Mouse (Mus musculus): ENCODE measurements around the gene Rnf212b. TPM values are rescaled to one million over a fixed set of nuclear protein-coding genes. Genes with fewer than 3 reads are reported as not detected.

Rnf212b gene
- total RNA-seq, 2 experiments from 2014 or later = 0.87 TPM; not detected in 1

- DNase-seq = peak; percentile 27
Measured at GRCm38 (mm10) chr14:54874165-54874564, 60.2 kb downstream of the Rnf212b start.

GRCm38 (mm10) chr14:54875844-54876538, 62.0 kb downstream of the Rnf212b start:
- DNase-seq = no peak

- DNase-seq = peak; percentile 95
Measured at GRCm38 (mm10) chr14:54876539-54877047, 62.7 kb downstream of the Rnf212b start.

GRCm38 (mm10) chr14:54877048-54877715, 63.2 kb downstream of the Rnf212b start, which contains the start of gene Ppp1r3e:
Gene Ppp1r3e (minus strand): TSS chr14:54877550.
- peak; percentile 86 for DNase-seq

GRCm38 (mm10) chr14:54883154-54884021, 69.4 kb downstream of the Rnf212b start, which contains the start of the genes Bcl2l2 and Gm20521:
Gene Bcl2l2 (plus strand): TSS chr14:54883377.
Gene Gm20521 (plus strand): TSS chr14:54883441.
- peak; percentile 93 for DNase-seq

GRCm38 (mm10) chr14:54884022-54884712, 70.2 kb downstream of the Rnf212b start:
- DNase-seq = peak; percentile 16

GRCm38 (mm10) chr14:54885309-54885708, 71.4 kb downstream of the Rnf212b start:
- no peak for DNase-seq

GRCm38 (mm10) chr14:54892200-54892599, 78.3 kb downstream of the Rnf212b start, which contains the start of gene Pabpn1:
Gene Pabpn1 (plus strand): TSS chr14:54892500.
- DNase-seq = no peak

- peak; percentile 96 for DNase-seq
Measured at GRCm38 (mm10) chr14:54893651-54894181, 79.8 kb downstream of the Rnf212b start.

GRCm38 (mm10) chr14:54894296-54895151, 80.6 kb downstream of the Rnf212b start:
- peak; percentile 77 for DNase-seq

- peak; percentile 27 for DNase-seq
Measured at GRCm38 (mm10) chr14:54897445-54897844, 83.5 kb downstream of the Rnf212b start.

- peak; percentile 76 for DNase-seq
Measured at GRCm38 (mm10) chr14:54900383-54900782, 86.4 kb downstream of the Rnf212b start.

- no peak for DNase-seq
Measured at GRCm38 (mm10) chr14:54903641-54904040, 89.7 kb downstream of the Rnf212b start.

Other genes starting within 250 kb of the Rnf212b start
- gene Ajuba, start 236.6 kb upstream of the Rnf212b start, total RNA-seq (2021) = 10 to 100 TPM; 18.9 to 20.7 TPM
- 1 to 10 TPM; 4.9 to 6.9 TPM for gene 4931414P19Rik, start 208.1 kb upstream of the Rnf212b start, total RNA-seq (2021)
- 100 to 1,000 TPM; 226 to 247 TPM for gene Psmb5, start 196.1 kb upstream of the Rnf212b start, total RNA-seq (2021)
- not detected for gene Psmb11, start 192.7 kb upstream of the Rnf212b start, total RNA-seq (2021)
- not detected for gene Gm17606, start 173.2 kb upstream of the Rnf212b start, total RNA-seq (2021)
- gene Cdh24, start 172.8 kb upstream of the Rnf212b start, total RNA-seq (2021) = 1 to 10 TPM; 1.7 to 2.5 TPM
- 10 to 100 TPM; 35.5 to 36.6 TPM for gene 1700123O20Rik, start 127.9 kb upstream of the Rnf212b start, total RNA-seq (2021)
- gene Acin1, start 127.2 kb upstream of the Rnf212b start, total RNA-seq (2021) = 100 to 1,000 TPM; 132 to 167 TPM
- not detected for gene Gm29776, start 115.3 kb upstream of the Rnf212b start, total RNA-seq (2021)
- gene Cebpe, start 102.0 kb upstream of the Rnf212b start, total RNA-seq (2021) = under 1 TPM; 0.57 to 0.70 TPM
- 10 to 100 TPM; 29.4 to 30.6 TPM for gene Slc7a8, start 32.2 kb upstream of the Rnf212b start, total RNA-seq (2021)
- 10 to 100 TPM; 12.2 to 18.1 TPM for gene Homez, start 56.8 kb downstream of the Rnf212b start, total RNA-seq (2021)
- gene Ppp1r3e, start 63.4 kb downstream of the Rnf212b start, total RNA-seq (2021) = 10 to 100 TPM; 11.2 to 16.6 TPM
- gene Bcl2l2, start 69.2 kb downstream of the Rnf212b start, total RNA-seq (2021) = 10 to 100 TPM; 39.3 to 44.2 TPM
- 1 to 10 TPM; 1.2 to 7.1 TPM for gene Gm20521, start 69.3 kb downstream of the Rnf212b start, total RNA-seq (2021)
- 100 to 1,000 TPM; 159 to 198 TPM for gene Pabpn1, start 78.4 kb downstream of the Rnf212b start, total RNA-seq (2021)
- 10 to 100 TPM; 29.8 to 37.2 TPM for gene Slc22a17, start 99.0 kb downstream of the Rnf212b start, total RNA-seq (2021)
- 1 to 10 TPM; 7.4 to 9.9 TPM for gene Efs, start 112.0 kb downstream of the Rnf212b start, total RNA-seq (2021)
- gene Il25, start 118.6 kb downstream of the Rnf212b start, total RNA-seq (2021) = not detected
- 1 to 10 TPM; 1.3 to 2.6 TPM for gene Cmtm5, start 122.1 kb downstream of the Rnf212b start, total RNA-seq (2021)
- 10 to 100 TPM in 1 of 2 experiments, 1 to 10 TPM in 1; 5.1 to 22.1 TPM for gene Myh6, start 152.8 kb downstream of the Rnf212b start, total RNA-seq (2021)
- gene Gm17428, start 162.8 kb downstream of the Rnf212b start, total RNA-seq (2021) = not detected
- gene Myh7, start 180.5 kb downstream of the Rnf212b start, total RNA-seq (2021) = 100 to 1,000 TPM in 1 of 2 experiments, 10 to 100 TPM in 1; 24.9 to 114 TPM
- 10 to 100 TPM; 32.9 to 38.1 TPM for gene Ngdn, start 201.3 kb downstream of the Rnf212b start, total RNA-seq (2021)